Mouse (Mus musculus): Measurements from ENCODE around the gene Uhmk1. TPM values are rescaled to one million over a fixed set of nuclear protein-coding genes. Genes with fewer than 3 reads are reported as not detected.

Uhmk1 gene
- polyA plus RNA-seq, 1 experiment from 2014 or later = 8.3 TPM

DNA sequence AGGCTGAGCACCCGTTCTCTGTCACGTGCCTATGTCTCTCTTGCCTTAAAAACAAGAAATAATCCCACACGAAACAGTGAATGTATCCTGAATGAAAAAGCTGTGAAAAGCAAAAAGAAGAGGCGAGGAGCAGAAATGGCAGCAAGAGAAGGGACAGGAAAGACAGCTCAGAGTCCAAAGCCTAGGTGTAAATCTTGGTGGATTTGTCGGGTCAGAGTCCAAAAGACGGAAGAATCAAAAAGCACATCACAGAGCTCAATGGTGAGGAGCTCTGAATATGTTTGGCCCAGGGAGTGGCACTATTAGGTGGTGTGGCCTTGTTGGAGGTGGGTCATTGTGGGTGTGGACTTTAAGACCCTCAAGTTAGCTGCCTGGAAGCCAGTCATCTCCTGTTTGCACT is 8.8 kb downstream of the Uhmk1 start:
- Histone ChIP-seq H3K9ac (replicated peaks) (no peak overlapping the region), H3K4me1 (no peaks in the 10 kb centered on the region), H3K36me3 (peaks cover 70% of the 10 kb centered on the region), H3K9me3 (replicated peaks) (no peaks in the 10 kb centered on the region), H3K27me3 (replicated peaks) (no peaks in the 10 kb centered on the region), H3K4me2 (no peak overlapping the region), H3K4me3 (replicated peaks) (no peak overlapping the region), H3K27ac (replicated peaks) (no peak overlapping the region)
- WGBS = 94% methylated on average over 6 of the region's 6 CpGs
- ATAC-seq (ENCODE audit: low FRiP score) = no peak

DNA sequence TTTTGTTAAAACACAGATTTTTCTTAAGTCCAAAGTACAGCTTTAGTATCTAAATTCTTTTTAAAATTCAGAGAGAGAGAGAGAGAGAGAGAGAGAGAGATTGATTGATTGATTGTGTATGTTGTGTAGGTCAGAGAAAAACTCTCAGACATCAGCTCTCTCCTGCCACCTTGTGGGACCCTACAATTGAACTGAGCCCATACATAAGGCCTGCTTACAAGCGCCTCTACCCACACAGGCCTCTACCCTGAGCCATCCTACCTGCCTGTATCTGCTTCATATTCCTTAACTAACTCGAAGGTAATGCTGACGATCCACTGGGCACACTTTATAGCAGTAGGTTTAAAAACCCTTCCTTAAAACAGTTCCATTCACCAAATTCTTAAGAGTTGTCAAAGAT is 14.8 kb downstream of the Uhmk1 start:
- H3K36me3 ChIP-seq = peaks cover 58% of the 10 kb centered on the region
- no peak overlapping the region for H3K4me2 ChIP-seq
- H3K9ac ChIP-seq (replicated peaks) = no peak overlapping the region
- no peak overlapping the region for H3K4me3 ChIP-seq (replicated peaks)
- WGBS = 79% methylated on average over 3 of the region's 3 CpGs
- no peaks in the 10 kb centered on the region for H3K27me3 ChIP-seq (replicated peaks)
- no peak for ATAC-seq (ENCODE audit: low FRiP score)
- H3K9me3 ChIP-seq (replicated peaks) = no peaks in the 10 kb centered on the region
- H3K4me1 ChIP-seq = no peaks in the 10 kb centered on the region
- H3K27ac ChIP-seq (replicated peaks) = no peak overlapping the region

DNA sequence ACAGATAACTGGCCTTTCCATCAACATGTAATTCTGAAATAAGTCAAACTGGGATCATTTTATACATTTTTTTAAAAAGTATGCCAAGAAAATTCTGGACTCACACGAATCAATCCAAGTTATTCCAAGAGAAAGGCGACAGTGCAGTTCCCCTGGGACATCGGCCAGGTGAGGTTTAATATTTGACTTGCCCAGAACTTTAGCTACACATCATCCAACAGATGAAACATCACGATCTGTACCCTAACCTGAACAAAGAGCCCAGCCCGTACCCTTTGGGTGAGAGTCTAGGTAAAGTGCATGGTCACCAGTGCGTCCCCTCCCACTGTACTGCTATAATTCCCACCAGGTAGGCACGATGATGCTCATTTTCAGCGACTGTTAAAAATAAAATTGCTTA is 19.0 kb downstream of the Uhmk1 start:
- no peak overlapping the region for H3K27ac ChIP-seq (replicated peaks)
- H3K9ac ChIP-seq (replicated peaks) = no peak overlapping the region
- no peaks in the 10 kb centered on the region for H3K27me3 ChIP-seq (replicated peaks)
- no peaks in the 10 kb centered on the region for H3K9me3 ChIP-seq (replicated peaks)
- 91% methylated on average over 8 of the region's 8 CpGs for WGBS
- ATAC-seq (ENCODE audit: low FRiP score) = no peak
- no peaks in the 10 kb centered on the region for H3K4me1 ChIP-seq
- H3K4me2 ChIP-seq = no peak overlapping the region
- peaks cover 70% of the 10 kb centered on the region for H3K36me3 ChIP-seq
- no peak overlapping the region for H3K4me3 ChIP-seq (replicated peaks)

DNA sequence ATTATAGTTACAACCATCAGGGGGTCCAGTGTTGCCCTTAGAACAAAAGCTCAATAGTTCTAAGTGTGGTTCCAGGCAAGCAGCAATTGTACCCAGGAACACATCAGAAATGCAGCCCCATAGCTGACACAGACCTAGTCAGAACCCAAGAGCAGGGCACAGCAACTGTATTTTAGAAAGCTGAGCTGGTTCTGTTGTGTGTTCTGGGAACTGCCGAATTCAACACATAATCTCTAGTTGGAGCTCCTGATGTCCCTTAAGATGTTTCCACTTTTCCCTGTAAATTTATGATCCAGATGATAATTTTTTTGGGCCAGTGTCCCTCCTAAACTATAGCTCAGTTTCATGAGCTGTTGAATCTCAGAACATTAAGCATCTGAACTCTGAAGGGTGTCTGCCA is 23.3 kb downstream of the Uhmk1 start:
- Histone ChIP-seq H3K9me3 (replicated peaks) (no peaks in the 10 kb centered on the region), H3K27ac (replicated peaks) (no peak overlapping the region), H3K36me3 (peaks cover 38% of the 10 kb centered on the region), H3K27me3 (replicated peaks) (no peaks in the 10 kb centered on the region), H3K4me1 (no peaks in the 10 kb centered on the region), H3K4me3 (replicated peaks) (no peak overlapping the region), H3K9ac (replicated peaks) (no peak overlapping the region), H3K4me2 (no peak overlapping the region)
- no peak for ATAC-seq (ENCODE audit: low FRiP score)
- WGBS = 94% methylated on average over 1 of the region's 1 CpGs

DNA sequence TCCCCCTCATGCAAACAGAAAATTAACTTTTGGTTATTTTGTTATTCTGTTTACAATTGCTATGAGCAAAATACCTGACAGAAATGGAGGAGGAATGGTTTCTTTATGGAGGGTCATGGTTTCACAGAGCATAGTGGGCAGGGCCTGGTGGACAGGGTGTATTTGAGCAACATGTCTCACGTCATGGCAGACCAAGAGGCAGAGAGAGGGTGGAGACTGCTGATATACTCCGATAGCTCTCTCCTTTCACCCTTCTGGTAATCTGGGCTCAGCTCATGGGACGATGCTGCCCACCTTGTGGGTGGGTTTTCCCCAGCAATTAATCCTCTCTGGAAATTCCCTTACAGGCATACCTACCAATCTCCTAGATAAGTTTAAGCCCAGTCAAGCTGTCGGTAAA is 25.0 kb downstream of the Uhmk1 start:
- H3K27ac ChIP-seq (replicated peaks) = no peak overlapping the region
- H3K9ac ChIP-seq (replicated peaks) = no peak overlapping the region
- no peaks in the 10 kb centered on the region for H3K9me3 ChIP-seq (replicated peaks)
- WGBS = 89% methylated on average over 4 of the region's 4 CpGs
- no peak for ATAC-seq (ENCODE audit: low FRiP score)
- no peak overlapping the region for H3K4me2 ChIP-seq
- H3K36me3 ChIP-seq = peaks cover 30% of the 10 kb centered on the region
- H3K4me3 ChIP-seq (replicated peaks) = no peak overlapping the region
- no peaks in the 10 kb centered on the region for H3K4me1 ChIP-seq
- H3K27me3 ChIP-seq (replicated peaks) = no peaks in the 10 kb centered on the region

DNA sequence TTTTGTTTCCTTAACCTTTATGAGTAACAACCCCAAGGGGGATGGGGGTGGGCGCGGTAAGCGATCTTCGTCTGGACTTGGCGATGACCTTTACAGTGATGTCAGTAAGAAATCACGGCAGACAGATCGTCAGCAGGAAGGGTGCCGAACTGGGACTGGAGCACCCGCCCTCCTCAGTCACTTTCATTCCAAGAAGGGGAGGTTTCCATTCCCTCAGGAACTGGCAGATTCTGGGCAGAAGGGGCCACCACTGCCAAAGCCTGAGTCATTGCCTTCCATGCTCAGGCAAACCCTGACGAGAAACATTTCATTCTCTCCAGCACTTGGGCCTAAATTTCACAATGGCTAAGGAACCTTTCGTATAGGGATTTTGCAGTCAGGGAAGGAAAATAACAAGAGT is 26.6 kb downstream of the Uhmk1 start:
- WGBS = 72% methylated on average over 11 of the region's 11 CpGs

DNA sequence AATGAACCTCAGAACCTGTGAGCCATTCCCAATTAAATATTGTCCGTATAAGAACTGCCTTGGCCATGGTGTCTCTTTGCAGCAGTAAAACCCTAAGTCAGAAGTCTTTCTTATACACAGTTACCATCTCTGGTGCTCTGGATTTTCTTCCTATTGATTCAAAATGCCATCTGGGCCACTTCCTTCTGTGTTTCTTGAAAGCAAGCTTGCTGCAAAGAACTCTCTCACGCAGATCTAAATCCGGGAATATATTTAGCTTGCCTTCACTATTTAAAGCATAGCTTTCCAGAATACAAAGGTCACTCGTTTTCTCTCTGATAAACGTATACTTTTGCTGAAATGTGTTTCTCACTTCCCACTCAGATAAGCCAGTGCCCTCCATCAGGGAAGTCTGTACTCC is 28.7 kb downstream of the Uhmk1 start:
- WGBS = 90% methylated on average over 5 of the region's 5 CpGs
- H3K9ac ChIP-seq (replicated peaks) = no peak overlapping the region
- ATAC-seq (ENCODE audit: low FRiP score) = no peak
- 0 out of 2 replicates have a peak, but pooled peaks cover 3% of the 10 kb centered on the region for H3K36me3 ChIP-seq
- no peak overlapping the region for H3K4me2 ChIP-seq
- no peak overlapping the region for H3K27ac ChIP-seq (replicated peaks)
- no peaks in the 10 kb centered on the region for H3K4me1 ChIP-seq
- H3K9me3 ChIP-seq (replicated peaks) = no peaks in the 10 kb centered on the region
- H3K27me3 ChIP-seq (replicated peaks) = no peaks in the 10 kb centered on the region
- H3K4me3 ChIP-seq (replicated peaks) = no peak overlapping the region

More for the DNA sequence above, 26.6 kb downstream of the Uhmk1 start:
- ATAC-seq (ENCODE audit: low FRiP score) = no peak
- H3K9ac ChIP-seq (replicated peaks) = no peak overlapping the region
- H3K27me3 ChIP-seq (replicated peaks) = no peaks in the 10 kb centered on the region
- no peaks in the 10 kb centered on the region for H3K9me3 ChIP-seq (replicated peaks)
- no peak overlapping the region for H3K4me2 ChIP-seq
- no peak overlapping the region for H3K27ac ChIP-seq (replicated peaks)
- H3K4me1 ChIP-seq = no peaks in the 10 kb centered on the region
- H3K4me3 ChIP-seq (replicated peaks) = no peak overlapping the region
- H3K36me3 ChIP-seq = peaks cover 15% of the 10 kb centered on the region

DNA sequence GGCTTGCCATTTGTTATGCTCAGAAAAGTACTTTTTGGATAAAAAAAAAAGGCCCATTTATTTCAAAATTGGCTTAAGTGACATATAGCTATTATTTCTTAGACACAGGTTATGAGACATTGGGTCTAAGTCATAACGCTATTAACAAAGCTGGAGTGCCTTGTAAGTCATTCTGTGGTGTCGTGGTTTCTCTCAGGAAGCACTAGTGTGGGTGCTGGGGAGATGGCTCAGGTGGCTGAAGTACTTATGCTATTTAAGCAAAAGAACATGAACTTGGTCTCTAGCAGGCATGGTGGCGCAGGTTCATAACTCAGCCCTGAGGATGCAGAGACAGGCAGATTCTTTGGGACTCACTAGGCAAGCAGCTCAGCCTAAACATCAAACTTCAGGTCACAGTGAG is 30.1 kb downstream of the Uhmk1 start:
- ATAC-seq (ENCODE audit: low FRiP score) = no peak
- Histone ChIP-seq H3K9ac (replicated peaks) (no peak overlapping the region), H3K4me2 (no peak overlapping the region), H3K36me3 (no peaks in the 10 kb centered on the region), H3K4me1 (no peaks in the 10 kb centered on the region), H3K27ac (replicated peaks) (no peak overlapping the region), H3K4me3 (replicated peaks) (no peak overlapping the region), H3K27me3 (replicated peaks) (no peaks in the 10 kb centered on the region), H3K9me3 (replicated peaks) (no peaks in the 10 kb centered on the region)
- WGBS = 93% methylated on average over 3 of the region's 3 CpGs

DNA sequence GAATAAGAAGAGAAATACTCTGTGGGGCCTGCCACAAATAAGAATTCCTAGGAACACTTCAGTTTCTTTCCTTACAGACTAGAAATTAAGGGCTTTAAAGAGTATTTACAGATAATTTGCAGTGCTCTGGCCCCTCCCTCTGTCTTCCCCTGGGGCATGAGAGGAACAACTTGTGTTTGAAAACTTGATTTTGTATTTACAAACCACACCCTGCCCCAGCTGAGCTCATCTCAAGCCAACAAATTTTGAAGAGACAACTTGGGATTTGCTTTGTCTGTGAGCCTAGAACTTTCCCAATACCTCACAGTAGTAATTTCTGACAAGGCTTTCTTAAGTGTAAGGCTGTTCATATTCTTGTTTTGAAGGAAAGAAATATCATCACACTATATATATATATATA is 32.5 kb downstream of the Uhmk1 start:
- Histone ChIP-seq H3K36me3 (no peaks in the 10 kb centered on the region), H3K4me1 (no peaks in the 10 kb centered on the region), H3K27ac (replicated peaks) (no peak overlapping the region), H3K9me3 (replicated peaks) (no peaks in the 10 kb centered on the region), H3K4me3 (replicated peaks) (no peak overlapping the region), H3K4me2 (no peak overlapping the region), H3K27me3 (replicated peaks) (no peaks in the 10 kb centered on the region), H3K9ac (replicated peaks) (no peak overlapping the region)
- no peak for ATAC-seq (ENCODE audit: low FRiP score)

DNA sequence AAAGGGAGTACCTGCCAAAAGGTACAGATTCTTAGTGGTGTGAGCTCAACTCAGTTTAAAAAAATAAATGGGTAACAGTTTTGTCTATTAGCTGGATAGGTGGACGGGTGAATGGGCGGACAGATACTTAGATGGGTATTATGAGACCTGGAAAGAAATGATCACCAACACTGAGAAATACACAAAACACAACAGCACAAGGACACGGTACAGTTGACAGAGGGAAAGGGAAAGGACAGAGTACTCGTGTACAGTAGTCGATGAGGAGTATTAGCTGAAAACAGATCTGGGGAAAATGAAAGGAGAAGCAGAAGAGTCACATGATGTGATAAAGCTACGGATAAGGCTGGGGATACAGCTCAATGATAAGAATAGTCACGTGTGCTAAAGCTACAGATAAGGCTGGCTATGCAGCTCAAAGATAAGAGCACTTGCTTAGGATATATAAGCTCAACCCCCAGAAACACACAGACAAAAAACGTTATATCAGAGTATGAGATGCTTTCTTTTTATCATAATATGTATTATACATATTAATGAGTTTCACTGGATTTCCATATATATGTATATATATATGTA is 38.4 kb downstream of the Uhmk1 start:
- Histone ChIP-seq H3K9ac (replicated peaks) (no peak overlapping the region), H3K27me3 (replicated peaks) (no peaks in the 10 kb centered on the region), H3K36me3 (no peaks in the 10 kb centered on the region), H3K9me3 (replicated peaks) (no peaks in the 10 kb centered on the region), H3K27ac (replicated peaks) (no peak overlapping the region), H3K4me3 (replicated peaks) (no peak overlapping the region), H3K4me1 (peaks cover 22% of the 10 kb centered on the region), H3K4me2 (no peak overlapping the region)
- ATAC-seq (ENCODE audit: low FRiP score) = no peak
- 85% methylated on average over 8 of the region's 8 CpGs for WGBS

DNA sequence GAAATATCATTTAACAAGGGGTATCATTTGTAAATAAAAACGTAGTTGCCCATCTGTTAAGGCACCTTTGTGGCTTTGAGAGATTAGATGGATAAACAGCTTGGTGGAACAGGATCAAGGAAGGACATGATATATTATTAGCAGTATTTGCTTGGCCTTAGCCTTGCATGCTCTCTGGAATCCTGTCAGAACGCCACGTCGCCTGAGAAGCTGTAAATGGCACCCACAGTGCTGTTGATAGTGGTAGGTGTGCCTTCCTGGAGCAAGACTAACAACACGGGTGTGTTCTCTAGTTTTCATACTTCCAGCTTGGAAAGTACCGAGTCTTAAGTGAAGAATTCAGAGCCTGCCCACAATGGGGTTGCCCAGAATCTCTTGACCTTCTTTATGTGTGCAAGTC is 39.3 kb downstream of the Uhmk1 start:
- peaks cover 22% of the 10 kb centered on the region for H3K4me1 ChIP-seq
- H3K27ac ChIP-seq (replicated peaks) = 0 out of 2 replicates have a peak overlapping the region, but pooled peaks have one; percentile 34
- no peak overlapping the region for H3K9ac ChIP-seq (replicated peaks)
- H3K9me3 ChIP-seq (replicated peaks) = no peaks in the 10 kb centered on the region
- no peaks in the 10 kb centered on the region for H3K36me3 ChIP-seq
- no peak overlapping the region for H3K4me3 ChIP-seq (replicated peaks)
- 57% methylated on average over 6 of the region's 6 CpGs for WGBS
- no peaks in the 10 kb centered on the region for H3K27me3 ChIP-seq (replicated peaks)
- peak overlapping the region; percentile 64 for H3K4me2 ChIP-seq
- ATAC-seq (ENCODE audit: low FRiP score) = no peak

DNA sequence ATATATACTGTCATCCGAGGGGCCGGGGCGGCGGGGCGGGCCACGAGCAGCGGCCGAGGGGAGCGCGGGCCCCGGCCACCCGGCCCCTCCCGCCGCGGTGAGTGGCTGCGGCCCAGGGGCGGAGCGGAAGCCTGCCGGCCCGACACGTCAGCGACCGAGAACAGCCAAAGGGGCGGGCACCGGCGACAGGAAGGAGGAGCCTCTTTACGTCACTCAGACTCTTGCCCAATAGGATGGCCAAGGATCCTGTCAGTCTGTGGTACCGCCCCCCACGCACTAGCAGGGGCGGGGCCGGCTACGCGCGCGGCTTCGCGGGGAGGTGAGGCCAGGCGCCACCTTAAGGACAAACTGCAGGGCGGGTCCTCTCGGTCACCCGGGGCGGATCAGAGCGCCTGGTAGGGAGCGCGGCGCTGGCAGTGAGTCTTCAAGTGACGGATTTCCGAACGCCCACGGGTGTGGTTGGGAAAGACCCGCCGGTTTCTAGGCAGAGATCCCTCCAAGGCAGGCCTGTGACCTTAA is 40.3 kb downstream of the Uhmk1 start, which contains the start of gene Uap1:
TSS of gene Uap1 (minus strand) at position 144 of the 519 bp plus-strand sequence.
- H3K27ac ChIP-seq (replicated peaks) = peak within 1 kb of the TSS; percentile 92
- peaks cover 22% of the 10 kb centered on the region for H3K4me1 ChIP-seq
- H3K9ac ChIP-seq (replicated peaks) = peak within 1 kb of the TSS; percentile 89
- no peaks in the 10 kb centered on the region for H3K9me3 ChIP-seq (replicated peaks)
- peak within 1 kb of the TSS; percentile 64 for H3K4me2 ChIP-seq
- H3K36me3 ChIP-seq = no peaks in the 10 kb centered on the region
- peak within 1 kb of the TSS; percentile 87 for H3K4me3 ChIP-seq (replicated peaks)
- peak; percentile 100 for ATAC-seq (ENCODE audit: low FRiP score)
- H3K27me3 ChIP-seq (replicated peaks) = no peaks in the 10 kb centered on the region
- under 1% methylated on average over 52 of the region's 52 CpGs for WGBS
